Mouse (Mus musculus) gastrocnemius, postnatal 10 days (tissue): ENCODE measurements at regions not wholly inside any gene's neighbourhood (a gene's known extent, or its start where the extent isn't known, plus 50 kb on each side); places are given as distances from the start of the nearest gene placed in this dataset.

Source experiments
- DNase-seq: peaks from one replicate; pipeline ENCODE4 v3.0.0; 2021; ENCODE audit warnings: mixed read lengths

DNA sequence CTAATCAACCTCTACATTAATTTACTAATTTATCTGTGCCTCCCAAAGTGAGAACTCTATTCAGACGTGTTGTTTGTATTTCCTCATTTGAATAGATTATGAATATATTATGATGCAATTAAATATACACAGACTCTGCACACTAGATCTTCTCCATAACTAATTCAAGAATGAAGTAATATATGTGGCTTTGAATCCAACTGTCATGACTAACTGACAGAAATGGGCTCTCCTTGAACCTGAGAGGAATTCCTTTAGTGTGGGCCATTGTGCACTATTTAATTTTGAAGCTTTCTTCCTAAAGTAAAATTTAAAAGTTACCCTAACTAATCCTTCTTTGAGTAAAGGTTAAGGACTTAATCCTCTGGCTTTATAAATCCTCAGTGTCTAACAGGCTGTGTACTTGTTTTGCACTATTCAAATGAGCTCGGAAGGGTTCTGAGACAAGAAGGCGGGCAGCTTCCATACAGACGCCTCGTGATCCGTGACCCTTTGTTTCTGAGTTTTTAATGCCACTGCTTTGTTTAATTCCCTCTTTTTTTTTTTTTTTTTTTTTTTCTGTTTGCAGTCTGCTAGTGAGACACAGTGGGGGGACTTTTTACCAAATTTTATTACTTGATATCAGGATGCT lies 128.0 kb upstream of the Sox2 start:
- no peak for DNase-seq

DNA sequence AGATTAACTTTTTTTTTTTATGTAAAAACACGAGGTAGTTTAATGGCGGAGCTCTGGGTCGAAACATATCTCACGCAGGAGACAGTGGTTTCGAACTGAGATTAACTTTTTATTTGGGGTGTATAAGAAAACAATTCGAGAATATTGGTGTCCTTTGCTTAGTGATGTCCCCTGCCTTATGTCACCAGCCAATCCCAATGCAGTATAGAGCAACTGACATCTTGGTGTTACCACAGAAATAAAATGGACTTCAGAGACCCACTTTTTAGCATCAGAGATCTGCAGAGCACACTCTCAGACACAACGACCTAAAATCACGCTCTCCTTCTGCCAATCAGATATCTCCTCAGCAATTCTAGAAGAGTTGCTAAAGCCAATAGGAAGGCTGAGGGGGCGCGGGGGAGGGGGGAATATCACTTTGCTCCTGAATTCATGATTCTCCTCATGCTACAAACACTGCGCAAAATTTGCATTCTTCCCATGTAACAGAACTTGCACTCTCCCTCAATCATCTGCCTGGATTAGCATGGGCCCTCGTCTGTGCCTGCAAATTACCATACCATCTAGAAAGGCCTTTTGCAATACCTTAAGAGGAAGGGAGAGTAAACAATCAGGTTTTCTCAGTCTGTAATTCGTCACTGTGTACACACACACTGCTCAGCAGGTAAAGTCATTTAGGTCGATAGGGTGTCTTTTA lies 128.7 kb upstream of the Sox2 start:
- no peak for DNase-seq

DNA sequence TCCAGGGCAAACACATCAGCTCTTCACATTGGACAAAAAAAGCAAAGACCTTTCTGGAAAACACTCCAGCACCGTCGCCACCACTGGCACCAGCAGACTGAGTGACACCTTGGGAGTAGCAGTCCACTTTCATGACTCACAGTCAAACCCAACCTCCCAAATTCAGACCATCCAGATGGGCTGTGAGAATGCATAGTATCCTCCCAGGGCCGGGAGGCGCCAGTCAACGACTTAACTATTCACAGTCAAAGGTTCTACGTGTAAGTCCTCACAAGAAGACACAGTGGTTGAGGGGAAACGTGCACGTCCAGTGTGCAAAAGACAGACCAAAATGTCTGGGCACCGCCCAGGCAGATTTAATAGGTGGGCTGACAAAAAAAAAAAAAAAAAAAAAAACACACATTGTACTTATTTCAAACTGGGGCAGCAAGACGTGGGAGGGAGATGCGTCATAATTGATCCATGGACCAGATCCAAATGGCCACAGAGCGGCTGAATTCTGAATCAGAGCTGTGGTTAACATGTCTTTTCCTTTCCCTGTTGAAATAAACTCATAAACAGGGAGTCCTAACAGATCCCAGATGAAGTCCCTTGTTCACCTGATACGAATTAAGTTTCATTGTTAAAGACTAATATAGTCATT lies 137.6 kb upstream of the Sox2 start:
- DNase-seq, result no peak

DNA sequence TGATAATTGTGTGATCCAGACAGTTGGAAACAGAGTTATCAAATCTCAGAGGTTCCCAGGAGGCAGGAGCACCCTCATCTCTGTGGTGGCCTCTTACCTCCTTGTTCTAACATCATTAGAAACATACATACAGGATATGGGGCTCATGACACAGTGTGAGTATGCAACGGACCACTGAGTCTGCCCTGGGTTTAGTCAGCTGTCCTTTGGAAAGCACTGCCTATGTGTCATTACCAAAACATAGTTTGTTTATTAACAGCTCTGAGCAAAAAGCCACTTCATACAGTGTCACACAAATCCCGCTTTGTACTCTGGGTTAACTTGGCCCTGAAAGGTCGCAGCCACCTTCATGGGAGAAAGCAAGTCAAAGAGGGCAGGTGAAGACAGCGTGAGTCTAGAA lies 139.5 kb upstream of the Sox2 start:
- no peak for DNase-seq

DNA sequence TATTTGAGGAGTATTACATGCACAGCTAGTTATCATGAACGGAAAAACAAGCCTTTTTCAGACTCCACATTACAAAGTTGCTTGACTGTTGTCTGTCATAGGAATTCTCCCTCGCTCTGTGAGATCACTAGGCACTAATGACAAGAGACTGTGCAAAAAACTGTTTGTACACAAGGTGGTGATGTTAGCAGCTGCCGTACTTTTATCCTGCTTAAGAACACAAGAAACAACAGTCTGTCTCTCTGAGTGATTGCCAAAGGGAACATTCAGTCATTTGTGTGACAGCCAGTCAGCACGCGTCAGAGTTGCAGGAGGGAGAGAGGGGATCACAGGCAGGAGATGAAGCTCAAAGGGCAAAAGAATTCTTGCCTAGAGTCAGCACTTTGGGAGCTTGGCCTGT lies 141.0 kb upstream of the Sox2 start:
- DNase-seq, result no peak

DNA sequence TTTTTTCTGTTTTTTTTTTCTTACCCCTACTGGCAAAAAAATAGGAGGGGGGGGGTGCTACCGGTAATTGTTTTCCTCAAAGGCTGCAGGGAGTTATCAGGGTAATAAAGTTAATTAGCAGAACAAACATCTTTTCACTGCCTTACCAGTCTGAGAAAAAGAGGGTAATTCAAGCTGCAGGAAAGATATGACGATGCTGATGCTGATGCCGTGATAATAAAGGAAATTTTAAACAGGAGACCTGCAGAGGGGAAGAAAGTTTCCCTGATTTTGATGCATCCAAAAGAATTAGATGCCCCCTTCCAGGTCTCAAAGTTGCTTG lies 145.7 kb upstream of the Sox2 start:
- DNase-seq, result no peak

DNA sequence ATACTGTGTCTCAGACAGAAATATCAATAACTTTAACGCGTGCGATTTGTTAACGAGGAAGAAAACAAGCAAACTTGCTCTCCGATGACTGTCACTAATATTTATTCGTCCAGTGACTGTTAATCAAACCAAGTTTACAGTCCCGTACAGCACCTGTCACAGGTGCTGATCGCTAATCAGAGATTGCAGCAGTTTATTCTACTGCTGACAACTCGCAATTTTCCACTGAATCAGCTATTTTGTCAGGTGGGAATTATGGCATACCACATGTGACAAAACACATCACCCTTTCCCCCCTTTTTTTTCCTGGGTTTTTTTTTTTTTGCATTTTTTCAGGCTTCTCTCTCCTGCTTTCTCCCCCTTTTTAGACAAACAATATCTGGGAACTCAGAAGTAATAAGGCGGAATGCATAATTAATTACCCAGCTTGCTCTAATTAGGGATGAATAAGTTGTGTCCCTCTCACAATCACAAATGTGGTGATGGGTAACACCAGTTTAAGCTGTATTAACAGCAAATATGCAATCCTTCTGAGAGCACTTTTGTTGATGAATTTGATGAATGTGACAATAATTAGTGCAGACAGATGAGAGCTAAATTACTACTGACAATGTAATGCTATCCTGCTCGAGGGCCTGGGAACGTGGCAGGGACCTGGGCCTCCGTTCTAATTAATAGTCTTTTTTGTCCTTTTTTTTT lies 146.2 kb upstream of the Sox2 start:
- DNase-seq, result no peak

DNA sequence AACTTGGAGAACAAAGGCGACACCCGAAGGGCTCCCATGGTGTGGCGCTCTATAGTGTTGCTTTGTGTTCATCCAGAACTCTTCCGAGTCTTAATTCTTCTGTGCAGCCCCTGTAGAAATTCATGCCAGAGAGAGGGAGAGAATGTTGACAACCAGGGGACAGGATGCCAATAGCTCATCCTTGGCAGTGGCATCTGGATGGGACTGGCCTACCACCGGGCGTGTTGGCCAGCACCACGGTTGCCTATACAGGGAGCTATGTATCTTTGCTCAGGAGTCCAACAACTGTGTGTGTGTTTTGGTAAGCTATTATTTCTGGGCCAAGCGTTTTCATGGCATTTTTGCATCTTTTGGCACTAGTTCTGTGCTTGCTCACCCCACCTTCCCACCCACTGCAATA lies 153.4 kb upstream of the Sox2 start:
- no peak for DNase-seq

DNA sequence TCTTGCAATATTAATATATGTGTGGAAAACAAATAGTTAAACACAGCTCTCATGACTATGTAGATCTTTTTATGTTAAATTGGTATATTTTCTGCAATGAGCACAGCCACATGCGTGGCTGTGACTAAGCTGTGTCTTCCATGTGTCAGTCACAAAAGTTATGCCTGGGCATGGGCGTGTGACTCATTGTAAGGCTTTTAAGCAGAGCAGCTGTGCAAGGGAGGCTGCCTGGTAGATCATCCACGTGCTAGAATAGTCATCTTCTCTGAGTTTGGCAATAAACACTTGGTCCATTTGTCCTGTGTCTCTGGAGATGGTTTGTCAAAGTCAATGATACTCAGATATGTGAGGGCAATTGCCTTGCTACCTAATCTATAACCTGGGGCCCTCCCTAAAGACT lies 154.6 kb upstream of the Sox2 start:
- DNase-seq, result no peak

DNA sequence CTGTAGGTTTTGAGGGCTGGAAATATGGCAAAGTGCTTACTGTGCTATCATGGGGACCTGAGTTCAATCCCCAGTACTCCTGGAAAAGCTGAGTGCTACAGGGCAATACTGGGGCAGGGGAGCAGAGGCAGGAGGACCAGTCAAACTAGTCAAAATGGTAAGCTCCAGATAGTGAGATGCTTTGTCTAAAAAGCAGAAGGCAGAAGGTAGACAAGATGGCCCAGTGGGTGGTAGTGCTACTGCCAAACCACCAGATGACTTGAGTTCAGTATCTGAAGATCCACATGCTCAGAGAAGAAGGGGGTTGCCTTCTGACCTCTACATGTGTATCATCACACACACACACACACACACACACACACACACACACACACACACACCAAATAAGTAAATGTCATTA lies 156.3 kb upstream of the Sox2 start:
- DNase-seq, result no peak

DNA sequence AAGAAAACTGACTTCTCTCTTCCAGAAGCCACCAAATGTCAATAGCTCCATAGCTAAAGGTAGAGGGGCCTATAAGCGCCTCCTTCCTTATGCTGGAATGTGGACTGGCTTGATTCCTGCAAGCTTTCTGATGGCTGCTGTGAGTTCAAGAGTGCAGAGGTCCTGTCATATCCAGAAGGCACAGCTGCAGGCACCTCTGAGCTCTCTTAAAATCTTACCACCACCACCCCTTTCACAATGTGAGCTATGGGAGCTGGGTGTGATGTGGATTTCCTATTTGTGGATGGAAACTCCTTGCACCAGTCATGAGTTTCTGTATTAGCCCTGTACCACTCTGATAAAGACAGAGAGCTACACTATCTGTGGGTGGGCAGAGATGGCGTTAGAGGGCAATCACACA lies 161.2 kb upstream of the Sox2 start:
- DNase-seq, result no peak

DNA sequence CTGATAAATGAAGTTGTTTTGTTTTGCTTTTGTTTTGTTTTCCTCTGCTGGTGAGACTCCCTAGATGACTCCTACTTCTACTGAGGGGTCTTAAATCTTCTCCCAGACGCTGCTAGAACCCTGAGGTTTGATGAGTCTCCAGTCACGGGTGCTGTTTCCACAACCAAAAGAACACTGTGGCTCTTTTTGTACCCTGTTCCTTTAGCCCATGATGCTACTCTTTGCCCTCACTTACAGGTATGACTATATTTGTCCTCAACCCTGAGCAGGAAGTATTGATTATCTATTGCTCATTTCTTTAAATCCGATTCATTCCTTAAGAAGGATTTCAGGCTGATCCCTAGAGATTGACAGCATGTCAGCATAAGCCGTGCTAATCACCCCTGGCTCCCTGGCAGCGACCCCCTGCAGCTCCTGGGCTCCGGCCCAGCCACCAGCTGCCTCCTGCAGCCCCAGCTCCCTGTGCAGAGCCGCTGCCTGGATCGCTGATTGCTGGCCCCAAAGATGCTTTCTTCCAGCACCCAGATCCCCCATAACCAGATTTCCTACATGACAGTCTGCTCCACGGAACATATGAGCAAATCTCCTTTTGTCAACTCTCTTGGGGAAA lies 163.7 kb upstream of the Sox2 start:
- DNase-seq, result no peak

DNA sequence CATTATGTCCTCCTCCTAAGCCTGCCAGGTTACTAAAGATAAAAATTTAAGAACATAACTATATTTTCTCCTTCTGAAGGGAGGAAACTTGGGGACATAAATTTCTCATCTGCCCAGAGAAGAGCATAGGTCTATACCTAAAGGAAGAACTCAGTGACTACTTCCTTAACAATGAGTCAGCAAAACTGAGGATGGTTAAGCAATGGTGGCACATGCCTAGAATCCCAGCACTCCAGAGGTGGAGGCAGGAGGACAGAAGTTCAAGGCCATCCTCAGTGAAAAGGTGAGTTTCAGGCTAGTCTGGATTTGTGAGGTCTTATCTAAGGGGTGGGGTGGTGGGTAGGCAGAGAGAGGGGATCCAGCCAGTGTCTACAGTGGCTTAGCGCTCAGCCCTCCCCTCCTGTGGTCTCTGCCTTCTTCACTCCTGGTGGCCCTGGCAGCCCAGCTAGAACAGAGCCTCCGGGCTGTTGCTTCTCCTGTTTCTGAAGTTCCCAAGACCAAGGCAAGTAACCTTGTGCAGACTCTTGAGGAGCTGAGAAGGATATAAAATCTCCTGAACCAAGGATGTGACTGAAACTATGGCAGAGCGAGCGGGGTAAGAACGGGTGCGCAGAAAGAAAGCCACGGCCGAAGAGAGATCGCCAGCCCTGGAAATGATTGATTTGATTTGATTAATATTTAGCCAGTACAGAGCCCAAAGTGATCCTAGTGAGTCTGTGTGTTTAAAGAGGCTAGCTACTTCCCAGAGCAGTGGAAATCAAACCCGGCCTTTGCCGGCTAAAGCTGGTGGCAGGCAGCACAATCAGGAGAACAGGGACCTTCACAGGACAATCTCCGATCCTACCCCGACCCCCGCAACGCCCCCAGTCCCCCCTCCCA lies 164.6 kb upstream of the Sox2 start:
- no peak for DNase-seq

DNA sequence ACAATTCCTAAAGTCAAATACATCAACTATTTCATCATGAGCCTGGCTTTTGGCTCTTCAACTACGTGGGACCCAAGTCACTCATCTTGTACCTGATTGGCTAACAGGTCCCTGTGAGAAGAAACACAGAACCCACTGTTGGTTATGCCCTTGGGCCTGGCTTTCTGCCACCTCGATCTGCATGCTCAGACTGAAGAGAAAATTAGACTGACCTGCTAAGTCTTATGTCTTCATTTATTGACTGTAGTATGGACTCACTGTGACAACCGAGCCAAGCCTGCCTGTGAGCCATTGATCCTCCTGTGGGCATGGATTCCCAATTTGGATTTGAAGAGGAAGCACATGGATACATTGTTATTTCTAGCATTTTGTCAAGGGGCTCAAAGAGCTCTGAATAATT lies 166.3 kb upstream of the Sox2 start:
- no peak for DNase-seq

DNA sequence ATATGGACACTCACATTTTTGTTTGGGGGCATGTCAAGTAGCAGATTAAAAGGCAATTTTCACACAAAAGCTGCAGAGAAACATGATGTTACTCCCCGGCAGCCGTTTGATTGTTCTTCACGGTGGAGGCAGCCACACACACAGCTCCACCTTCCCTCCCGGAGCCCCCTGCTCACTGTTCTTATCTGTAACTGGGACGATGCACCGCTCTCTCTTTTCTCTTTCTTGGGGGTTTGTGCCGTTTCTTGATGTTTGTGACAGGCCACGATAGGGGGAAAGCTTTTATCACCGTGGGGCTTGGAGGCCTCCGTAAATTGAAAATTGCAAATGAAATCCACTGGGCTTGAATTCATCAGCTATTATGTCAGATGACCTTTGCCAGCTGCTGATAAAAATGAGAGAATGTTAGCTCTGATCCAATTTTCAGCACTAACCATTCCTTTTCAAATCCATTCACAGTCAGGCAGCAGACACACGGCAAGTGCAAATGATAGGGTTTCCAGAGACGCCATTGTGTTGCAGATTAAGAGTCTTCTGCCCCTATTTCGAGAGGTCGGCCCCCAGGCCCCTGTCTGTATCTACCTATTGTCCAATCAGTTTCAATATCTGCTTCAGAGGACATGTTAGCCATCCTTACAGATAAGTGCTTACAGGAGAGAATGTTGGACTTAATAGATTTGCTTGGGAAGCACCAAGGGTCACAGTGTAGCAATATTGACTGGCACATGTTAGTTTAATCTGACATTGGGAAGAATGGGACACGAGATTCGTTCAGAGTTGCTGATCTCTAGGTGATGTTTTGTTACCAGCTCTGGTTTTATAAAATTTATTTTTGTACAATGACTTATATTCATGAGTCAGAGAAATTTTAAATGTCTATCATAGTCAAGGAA lies 168.1 kb upstream of the Sox2 start:
- no peak for DNase-seq

DNA sequence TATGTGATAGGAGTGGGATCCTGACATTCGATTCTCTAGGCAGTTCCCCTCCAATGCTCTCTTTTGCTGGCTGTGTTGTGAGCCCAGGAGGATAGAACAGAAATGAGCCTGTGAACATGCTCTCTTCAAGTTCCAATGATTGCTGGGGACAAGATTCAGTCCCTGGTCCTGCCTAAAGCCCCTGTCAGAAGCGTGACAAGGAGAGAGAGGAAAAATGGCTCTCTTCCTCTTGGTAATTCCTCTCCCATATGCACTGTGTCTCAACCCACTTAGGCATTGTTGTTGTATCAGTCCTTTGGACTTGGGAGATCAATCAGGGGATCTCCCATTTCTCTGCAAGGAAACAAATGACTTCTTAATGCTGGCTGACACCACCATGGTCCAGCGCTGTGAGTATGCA lies 168.9 kb upstream of the Sox2 start:
- DNase-seq, result no peak

DNA sequence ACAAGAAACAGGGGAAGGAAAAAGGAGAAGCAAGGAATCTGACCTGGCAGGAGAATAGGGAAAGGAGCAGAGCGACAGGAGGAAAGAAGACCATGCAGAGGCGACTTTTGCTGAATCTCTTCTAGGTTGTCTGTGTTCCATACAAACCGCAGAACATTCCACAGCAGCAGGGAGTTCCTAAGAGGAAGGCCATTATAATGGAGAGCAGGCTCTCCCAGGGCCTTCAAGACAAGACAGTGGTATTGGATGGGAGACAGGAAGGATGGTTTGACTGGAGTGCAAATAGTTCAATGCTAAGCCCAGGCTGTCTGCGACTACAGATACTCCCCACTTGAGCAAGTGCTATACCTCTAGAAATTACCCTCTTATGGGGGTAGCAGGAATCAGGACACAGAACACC lies 176.1 kb upstream of the Sox2 start:
- DNase-seq, result no peak

DNA sequence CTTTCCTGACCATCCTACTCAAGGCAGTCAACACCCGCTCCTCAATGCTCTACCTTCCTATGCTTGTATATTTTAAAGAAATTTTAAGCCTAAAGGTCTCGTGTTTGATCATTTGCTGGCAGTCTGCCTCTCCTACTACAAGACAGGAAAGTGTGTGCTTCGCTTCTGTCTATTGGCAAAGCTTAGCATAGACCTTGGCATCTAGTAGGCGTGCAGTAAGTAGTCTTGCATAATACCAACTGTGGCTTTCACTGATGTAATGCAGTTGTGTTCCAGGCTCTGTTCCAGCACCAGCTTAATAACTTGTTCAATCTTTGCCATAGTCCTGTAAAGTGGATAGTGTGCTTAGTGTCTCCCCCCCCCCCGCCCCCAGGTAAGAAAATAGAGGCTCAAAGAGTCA lies 179.5 kb upstream of the Sox2 start:
- DNase-seq, result no peak

DNA sequence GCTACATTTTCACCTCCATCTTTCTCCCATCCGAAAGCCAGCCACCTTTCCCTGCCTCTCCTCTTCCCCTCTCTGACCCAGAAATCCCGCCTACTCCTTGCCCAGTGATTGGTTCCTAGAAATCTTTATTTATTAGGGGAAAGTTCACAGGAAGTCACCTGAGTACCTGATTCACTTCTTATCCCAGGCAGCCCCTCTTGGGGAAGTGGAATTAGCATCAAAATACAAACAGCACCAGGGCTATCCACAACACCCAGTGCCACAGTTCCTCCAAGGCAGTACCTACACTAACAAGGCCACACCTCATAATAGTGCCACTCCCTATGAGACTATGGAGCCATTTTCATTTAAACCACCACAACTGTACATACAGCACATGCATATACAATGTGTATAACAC lies 180.3 kb upstream of the Sox2 start:
- DNase-seq, result no peak

DNA sequence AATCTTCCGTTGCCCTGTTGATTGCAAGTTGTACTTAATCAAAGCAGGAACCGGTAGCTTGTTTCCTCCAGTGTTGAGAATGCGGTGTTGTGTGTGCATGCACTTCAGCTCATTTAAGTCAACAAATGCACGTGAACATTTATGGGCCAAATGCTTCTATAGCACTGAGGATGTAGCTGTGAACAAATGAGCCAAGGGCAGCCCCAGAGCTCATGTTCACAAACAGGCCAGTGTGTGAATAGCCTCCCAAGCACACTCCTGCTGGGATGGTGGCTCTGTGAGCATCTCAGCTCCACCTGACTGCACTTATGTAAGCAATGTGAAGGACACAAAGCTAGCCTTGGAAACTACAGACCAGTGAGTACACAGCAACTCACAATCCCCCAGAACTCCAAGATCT lies 183.9 kb upstream of the Sox2 start:
- no peak for DNase-seq
